Mouse (Mus musculus): ENCODE measurements around the gene Myh2. TPM values are rescaled to one million over a fixed set of nuclear protein-coding genes. Genes with fewer than 3 reads are reported as not detected.

The Myh2 gene
- total and polyA plus RNA-seq, 3 experiments, result 0.05 TPM; not detected in 2

DNA sequence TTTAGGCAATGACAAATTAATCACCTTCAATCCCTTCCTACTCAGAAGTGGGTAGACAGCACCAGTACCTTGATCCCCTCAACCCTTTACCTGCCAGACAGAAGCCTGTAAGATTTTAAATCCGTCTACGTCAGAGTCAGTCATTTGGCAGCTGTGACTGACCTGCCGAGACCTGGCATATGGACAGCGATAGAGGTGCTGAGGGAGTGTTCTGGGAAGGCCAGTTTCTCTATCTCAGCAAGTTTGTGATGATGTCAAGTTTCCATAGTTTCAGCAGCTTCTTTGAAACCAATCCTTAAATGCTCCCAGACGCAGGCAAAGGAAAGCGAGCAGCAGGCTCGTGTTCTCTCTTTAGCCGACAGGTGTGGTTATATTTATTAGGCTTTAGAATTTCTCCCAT lies 31.3 kb upstream of the Myh2 start:
- H3K4me3 ChIP-seq (ENCODE audit: low read depth, low read length), result no peak overlapping the region
- no peak for TF ChIP-seq CTCF (IDR thresholded peaks at IDR 0.05; ENCODE audit: low read depth, low read length)
- TF ChIP-seq GATA2 (IDR thresholded peaks at IDR 0.05; ENCODE audit: borderline replicate concordance, low read depth, low read length), result no peak
- no peak for TF ChIP-seq POLR2AphosphoS5 (IDR thresholded peaks at IDR 0.05; ENCODE audit: insufficient replicate concordance, low read depth, low read length)
- TF ChIP-seq TAL1 (conservative IDR thresholded peaks at IDR 0.05; ENCODE audit: low read depth, low read length), result no peak
- no peak for TF ChIP-seq GATA1 (IDR thresholded peaks at IDR 0.05; ENCODE audit: borderline replicate concordance, low read length)

DNA sequence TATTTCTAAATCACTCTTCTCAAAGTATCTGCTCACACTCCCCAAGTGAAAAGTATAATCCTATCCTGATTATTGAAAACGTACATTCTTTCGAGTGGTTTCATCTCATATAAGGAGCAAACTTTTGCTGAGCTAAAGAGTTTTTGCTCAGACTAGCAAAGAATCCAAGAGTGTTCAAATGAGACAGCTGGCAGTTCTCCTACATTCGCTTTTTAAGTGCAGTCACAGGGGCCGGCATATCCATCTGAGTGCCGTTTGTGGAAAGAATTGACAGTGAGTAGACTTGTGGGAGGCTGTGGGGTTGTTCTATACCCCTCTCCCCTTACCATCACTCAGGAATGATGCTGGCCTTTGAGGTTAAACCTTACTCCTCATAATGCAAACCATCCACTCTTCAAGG lies 30.7 kb upstream of the Myh2 start:
- Histone ChIP-seq H3K9me3 (replicated peaks) (peaks cover 16% of the 10 kb centered on the region), H3K36me3 (replicated peaks) (no peaks in the 10 kb centered on the region), H3K4me1 (ENCODE audit: insufficient read depth, low read depth, low read length) (no peaks in the 10 kb centered on the region), H3K27me3 (ENCODE audit: insufficient read depth, low read length) (no peaks in the 10 kb centered on the region), H3K4me3 (ENCODE audit: low read depth, low read length) (no peak overlapping the region)
- ATAC-seq (ENCODE audit: extremely low read depth, insufficient number of reproducible peaks, low FRiP score, poor library complexity, severe bottlenecking) (no peak), DNase-seq (ENCODE audit: low spot score) (no peak)
- TF ChIP-seq GATA1 (IDR thresholded peaks at IDR 0.05; ENCODE audit: borderline replicate concordance, low read length), result no peak
- no peak for TF ChIP-seq GATA2 (IDR thresholded peaks at IDR 0.05; ENCODE audit: borderline replicate concordance, low read depth, low read length)
- TF ChIP-seq TAL1 (conservative IDR thresholded peaks at IDR 0.05; ENCODE audit: low read depth, low read length), result no peak
- no peak for TF ChIP-seq POLR2AphosphoS5 (IDR thresholded peaks at IDR 0.05; ENCODE audit: insufficient replicate concordance, low read depth, low read length)
- no peak for TF ChIP-seq CTCF (IDR thresholded peaks at IDR 0.05; ENCODE audit: low read depth, low read length)

More for the DNA sequence above, 31.3 kb upstream of the Myh2 start:
- no peaks in the 10 kb centered on the region for H3K27me3 ChIP-seq (ENCODE audit: insufficient read depth, low read length)
- ATAC-seq (ENCODE audit: extremely low read depth, insufficient number of reproducible peaks, low FRiP score, poor library complexity, severe bottlenecking) (no peak), DNase-seq (ENCODE audit: low spot score) (no peak)
- H3K36me3 ChIP-seq (replicated peaks), result no peaks in the 10 kb centered on the region
- H3K4me1 ChIP-seq (ENCODE audit: insufficient read depth, low read depth, low read length), result no peaks in the 10 kb centered on the region
- peaks cover 16% of the 10 kb centered on the region for H3K9me3 ChIP-seq (replicated peaks)

- no peak for DNase-seq (ENCODE audit: low spot score)
These were observed 29.8 kb upstream of the Myh2 start for GRCm38 (mm10) chr11:67141031-67141430.

GRCm38 (mm10) chr11:67142047-67142446 lies 28.8 kb upstream of the Myh2 start:
- peaks cover 16% of the 10 kb centered on the region for H3K9me3 ChIP-seq (replicated peaks)
- H3K4me1 ChIP-seq (ENCODE audit: insufficient read depth, low read depth, low read length), result no peaks in the 10 kb centered on the region
- no peaks in the 10 kb centered on the region for H3K27me3 ChIP-seq (ENCODE audit: insufficient read depth, low read length)
- no peak overlapping the region for H3K4me3 ChIP-seq (ENCODE audit: low read depth, low read length)
- TF ChIP-seq GATA2 (IDR thresholded peaks at IDR 0.05; ENCODE audit: borderline replicate concordance, low read depth, low read length), result no peak
- TF ChIP-seq TAL1 (conservative IDR thresholded peaks at IDR 0.05; ENCODE audit: low read depth, low read length), result no peak
- TF ChIP-seq POLR2AphosphoS5 (IDR thresholded peaks at IDR 0.05; ENCODE audit: insufficient replicate concordance, low read depth, low read length), result no peak
- no peak for TF ChIP-seq GATA1 (IDR thresholded peaks at IDR 0.05; ENCODE audit: borderline replicate concordance, low read length)
- TF ChIP-seq CTCF (IDR thresholded peaks at IDR 0.05; ENCODE audit: low read depth, low read length), result no peak
- ATAC-seq (ENCODE audit: extremely low read depth, insufficient number of reproducible peaks, low FRiP score, poor library complexity, severe bottlenecking) (no peak), DNase-seq (ENCODE audit: low spot score) (no peak)
- H3K36me3 ChIP-seq (replicated peaks), result no peaks in the 10 kb centered on the region

More at GRCm38 (mm10) chr11:67141031-67141430, 29.8 kb upstream of the Myh2 start:
- Histone ChIP-seq H3K4me3 (ENCODE audit: low read depth, low read length) (no peak overlapping the region), H3K36me3 (replicated peaks) (no peaks in the 10 kb centered on the region), H3K9me3 (replicated peaks) (peaks cover 16% of the 10 kb centered on the region), H3K4me1 (ENCODE audit: insufficient read depth, low read depth, low read length) (no peaks in the 10 kb centered on the region), H3K27me3 (ENCODE audit: insufficient read depth, low read length) (no peaks in the 10 kb centered on the region)
- ATAC-seq (ENCODE audit: extremely low read depth, insufficient number of reproducible peaks, low FRiP score, poor library complexity, severe bottlenecking), result no peak
- no peak for TF ChIP-seq CTCF (IDR thresholded peaks at IDR 0.05; ENCODE audit: low read depth, low read length)
- no peak for TF ChIP-seq TAL1 (conservative IDR thresholded peaks at IDR 0.05; ENCODE audit: low read depth, low read length)
- TF ChIP-seq GATA2 (IDR thresholded peaks at IDR 0.05; ENCODE audit: borderline replicate concordance, low read depth, low read length), result no peak
- TF ChIP-seq POLR2AphosphoS5 (IDR thresholded peaks at IDR 0.05; ENCODE audit: insufficient replicate concordance, low read depth, low read length), result no peak
- TF ChIP-seq GATA1 (IDR thresholded peaks at IDR 0.05; ENCODE audit: borderline replicate concordance, low read length), result no peak

- DNase-seq (ENCODE audit: low spot score) (no peak), ATAC-seq (ENCODE audit: extremely low read depth, insufficient number of reproducible peaks, low FRiP score, poor library complexity, severe bottlenecking) (no peak)
- Histone ChIP-seq H3K4me3 (ENCODE audit: low read depth, low read length) (no peak overlapping the region), H3K36me3 (replicated peaks) (no peaks in the 10 kb centered on the region), H3K9me3 (replicated peaks) (peaks cover 24% of the 10 kb centered on the region), H3K4me1 (ENCODE audit: insufficient read depth, low read depth, low read length) (no peaks in the 10 kb centered on the region), H3K27me3 (ENCODE audit: insufficient read depth, low read length) (no peaks in the 10 kb centered on the region)
- TF ChIP-seq TAL1 (conservative IDR thresholded peaks at IDR 0.05; ENCODE audit: low read depth, low read length), result no peak
- no peak for TF ChIP-seq GATA1 (IDR thresholded peaks at IDR 0.05; ENCODE audit: borderline replicate concordance, low read length)
- TF ChIP-seq GATA2 (IDR thresholded peaks at IDR 0.05; ENCODE audit: borderline replicate concordance, low read depth, low read length), result no peak
- no peak for TF ChIP-seq POLR2AphosphoS5 (IDR thresholded peaks at IDR 0.05; ENCODE audit: insufficient replicate concordance, low read depth, low read length)
- no peak for TF ChIP-seq CTCF (IDR thresholded peaks at IDR 0.05; ENCODE audit: low read depth, low read length)
These were observed 27.8 kb upstream of the Myh2 start for GRCm38 (mm10) chr11:67143065-67143464.

DNA sequence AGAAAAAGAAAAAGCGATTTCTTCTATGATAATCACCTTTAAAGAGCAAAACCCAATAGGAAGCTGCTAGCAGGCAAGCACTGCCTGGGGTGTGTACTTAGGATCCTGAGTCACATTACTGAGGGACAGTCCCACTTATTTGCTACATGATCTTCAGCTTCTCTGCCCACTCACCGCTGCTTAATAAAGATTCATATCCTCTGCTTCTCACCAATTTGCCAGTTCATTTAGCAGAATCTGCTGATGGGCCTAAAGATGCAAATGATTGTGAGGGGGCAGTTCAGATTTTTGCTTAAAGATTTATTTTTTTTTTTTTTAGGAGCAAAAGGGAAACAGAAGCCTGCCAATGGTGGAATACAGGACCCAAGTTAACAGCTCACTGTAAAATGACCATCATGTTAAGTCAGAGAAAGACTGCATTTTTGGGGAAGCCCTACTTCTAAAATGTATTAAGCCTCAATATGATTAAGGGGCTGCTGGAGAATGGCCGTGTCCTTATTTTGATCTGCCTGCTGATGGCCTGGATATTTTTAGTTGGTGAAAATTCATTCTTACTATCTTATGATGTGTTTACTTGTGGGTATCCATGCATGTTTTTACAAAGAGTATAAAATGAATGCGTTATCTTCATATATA lies 26.8 kb upstream of the Myh2 start:
- DNase-seq (ENCODE audit: low spot score) (no peak), ATAC-seq (ENCODE audit: extremely low read depth, insufficient number of reproducible peaks, low FRiP score, poor library complexity, severe bottlenecking) (no peak)
- Histone ChIP-seq H3K9me3 (replicated peaks) (peaks cover 23% of the 10 kb centered on the region), H3K4me1 (ENCODE audit: insufficient read depth, low read depth, low read length) (no peaks in the 10 kb centered on the region), H3K36me3 (replicated peaks) (no peaks in the 10 kb centered on the region), H3K4me3 (ENCODE audit: low read depth, low read length) (no peak overlapping the region), H3K27me3 (ENCODE audit: insufficient read depth, low read length) (no peaks in the 10 kb centered on the region)
- no peak for TF ChIP-seq GATA2 (IDR thresholded peaks at IDR 0.05; ENCODE audit: borderline replicate concordance, low read depth, low read length)
